Mouse (Mus musculus) intestine, embryonic 14.5 days (tissue): ENCODE results near the gene Wfdc3. TPM values are rescaled to one million over a fixed set of nuclear protein-coding genes. Genes with fewer than 3 reads are reported as not detected.

Experiments used
- ATAC-seq: fragments of 200-750 bp; cut with Nextera tagmentation; replicated peaks from 2 replicates; pipeline ENCODE4 v1.8.0; 2017; ENCODE audit warnings: low read depth, moderate number of reproducible peaks, moderate TSS enrichment, moderate library complexity; ENCODE audit not compliant: low FRiP score, low TSS enrichment
- DNase-seq: peaks from one replicate; pipeline ENCODE4 v3.0.0-alpha.2; 2018; ENCODE audit warnings: low spot score
- H3K27ac ChIP-seq: fragments of 300-500 bp; sonication (generic); 2 replicates; pipeline ENCODE4 v1.5.1; 2014; ENCODE audit warnings: low read depth, mild to moderate bottlenecking, control low read depth
- H3K27me3 ChIP-seq: fragments of 300-500 bp; sonication (generic); replicated peaks from 2 replicates; pipeline ENCODE4 v1.6.1; 2014; ENCODE audit warnings: low read length, control low read depth; ENCODE audit not compliant: control insufficient read depth, insufficient read depth
- H3K36me3 ChIP-seq: fragments of 300-500 bp; sonication (generic); 2 replicates; pipeline ENCODE4 v1.6.1; 2014; ENCODE audit warnings: low read length, control low read depth; ENCODE audit not compliant: control insufficient read depth, insufficient read depth
- H3K4me1 ChIP-seq: fragments of 300-500 bp; sonication (generic); replicated peaks from 2 replicates; pipeline ENCODE4 v1.6.1; 2014; ENCODE audit warnings: low read length, control low read depth, mixed read lengths; ENCODE audit not compliant: control insufficient read depth, insufficient read depth
- H3K4me2 ChIP-seq: fragments of 300-500 bp; sonication (generic); 2 replicates; pipeline ENCODE4 v1.6.1; 2014; ENCODE audit warnings: low read length
- H3K4me3 ChIP-seq: fragments of 300-500 bp; sonication (generic); 2 replicates; pipeline ENCODE4 v1.5.1; 2014; ENCODE audit warnings: low read depth, low read length, control low read depth, mixed read lengths
- H3K9ac ChIP-seq: fragments of 300-500 bp; sonication (generic); 2 replicates; pipeline ENCODE4 v1.6.1; 2014; ENCODE audit warnings: mild to moderate bottlenecking, low read length
- H3K9me3 ChIP-seq: fragments of 300-500 bp; sonication (generic); 2 replicates; pipeline ENCODE4 v1.6.1; 2016; ENCODE audit warnings: low read length, control low read depth; ENCODE audit not compliant: control insufficient read depth
- WGBS: fragments of 180-500 bp; shearing (Covaris S2); extraction: QIAGEN DNeasy Blood & Tissue Kit; methylation state at CpG from one replicate; pipeline ENCODE4 v1.1.7; 2014; 5-methylcytosine and 5-hydroxymethylcytosine counted together
- polyA plus RNA-seq: library from polyadenylated mRNA; unstranded; fragments of >200 nt; fragmentation: Nextera tagmentation; extraction: Ambion mirVana; gene quantifications from 2 replicates; pipeline ENCODE4 v1.2.1, GENCODE M21; 2014

Gene Wfdc3
- polyA plus RNA-seq, result 2.0 and 2.6 TPM in 2 replicates

GRCm38 (mm10) chr2:164745843-164746479 lies at the start of gene Wfdc3, which contains the start of gene Dnttip1:
Gene Wfdc3, minus strand, starts transcription at chr2:164745931.
Gene Dnttip1, plus strand, starts transcription at chr2:164745983.
- ATAC-seq (peak; percentile 92), DNase-seq (peak; percentile 97)
- Histone ChIP-seq H3K9ac (peak within 1 kb of the TSS; percentile 95), H3K36me3 (peaks cover 36% of the 10 kb centered on the region), H3K4me2 (peak within 1 kb of the TSS; percentile 97), H3K9me3 (no peaks in the 10 kb centered on the region), H3K4me3 (peak within 1 kb of the TSS; percentile 84), H3K4me1 (peaks cover 11% of the 10 kb centered on the region), H3K27me3 (no peaks in the 10 kb centered on the region), H3K27ac (0 out of 2 replicates have a peak within 1 kb of the TSS, but pooled peaks have one; percentile 16)
- WGBS, result under 1% methylated on average over 70 of the region's 70 CpGs

DNA sequence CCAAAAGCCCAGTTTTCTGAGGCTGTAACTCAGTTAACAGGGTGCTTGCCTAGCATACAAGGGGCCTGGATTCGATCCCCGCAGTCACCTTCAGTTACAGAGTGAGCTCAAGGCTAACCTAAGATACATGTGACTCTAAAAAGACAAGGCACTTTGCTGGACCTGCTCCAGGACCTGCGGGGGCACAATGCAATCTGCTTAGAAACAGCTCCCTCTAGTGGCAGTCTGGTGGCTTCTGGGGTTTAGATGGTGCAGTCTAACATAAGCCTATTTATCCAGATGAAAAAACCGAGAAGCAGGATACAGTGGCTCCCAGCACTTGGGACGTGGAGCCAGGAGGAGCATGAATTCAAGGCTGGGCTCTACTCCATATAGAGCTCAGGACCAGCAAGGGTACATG lies 48.6 kb upstream of the Wfdc3 start:
- Histone ChIP-seq H3K27me3 (no peaks in the 10 kb centered on the region), H3K9ac (no peak overlapping the region), H3K4me2 (no peak overlapping the region), H3K9me3 (no peaks in the 10 kb centered on the region), H3K4me1 (no peaks in the 10 kb centered on the region), H3K27ac (no peak overlapping the region), H3K4me3 (no peak overlapping the region), H3K36me3 (peaks cover 76% of the 10 kb centered on the region)
- 32% methylated on average over 5 of the region's 5 CpGs for WGBS
- peak; percentile 85 for DNase-seq
- ATAC-seq, result peak; percentile 24; the same call in 1 of the 2 replicates

DNA sequence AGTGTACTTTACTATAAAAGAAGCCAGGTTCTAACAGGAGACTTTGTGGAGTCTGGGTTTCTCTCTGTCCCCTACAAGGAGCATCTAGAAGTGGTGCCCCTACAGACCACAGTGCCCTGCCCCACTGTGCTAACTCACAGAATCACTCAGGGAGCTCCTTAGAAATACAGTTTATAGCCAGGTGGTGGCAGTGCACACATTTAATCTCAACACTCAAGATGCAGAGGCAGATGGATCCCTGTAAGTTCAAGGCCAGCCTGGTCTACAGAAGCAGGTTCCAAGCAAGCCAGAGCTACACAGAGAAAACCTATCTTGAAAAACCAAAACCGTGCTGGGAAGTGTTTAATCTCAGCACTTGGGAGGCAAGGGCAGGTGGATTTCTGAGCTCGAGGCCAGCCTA lies 48.0 kb upstream of the Wfdc3 start:
- Histone ChIP-seq H3K9ac (no peak overlapping the region), H3K4me1 (no peaks in the 10 kb centered on the region), H3K4me3 (no peak overlapping the region), H3K9me3 (no peaks in the 10 kb centered on the region), H3K27me3 (no peaks in the 10 kb centered on the region), H3K36me3 (peaks cover 79% of the 10 kb centered on the region), H3K27ac (no peak overlapping the region), H3K4me2 (no peak overlapping the region)
- DNase-seq (no peak), ATAC-seq (no peak)
- 94% methylated on average over 2 of the region's 2 CpGs for WGBS

- ATAC-seq, result no peak
- Histone ChIP-seq H3K9ac (no peak overlapping the region), H3K4me2 (no peak overlapping the region), H3K36me3 (peaks cover 78% of the 10 kb centered on the region), H3K4me3 (no peak overlapping the region), H3K4me1 (no peaks in the 10 kb centered on the region), H3K27me3 (no peaks in the 10 kb centered on the region), H3K9me3 (no peaks in the 10 kb centered on the region), H3K27ac (no peak overlapping the region)
- DNase-seq, result peak; percentile 74
- WGBS, result 75% methylated on average over 3 of the region's 3 CpGs
These were observed 47.5 kb upstream of the Wfdc3 start for GRCm38 (mm10) chr2:164793236-164793635.

DNA sequence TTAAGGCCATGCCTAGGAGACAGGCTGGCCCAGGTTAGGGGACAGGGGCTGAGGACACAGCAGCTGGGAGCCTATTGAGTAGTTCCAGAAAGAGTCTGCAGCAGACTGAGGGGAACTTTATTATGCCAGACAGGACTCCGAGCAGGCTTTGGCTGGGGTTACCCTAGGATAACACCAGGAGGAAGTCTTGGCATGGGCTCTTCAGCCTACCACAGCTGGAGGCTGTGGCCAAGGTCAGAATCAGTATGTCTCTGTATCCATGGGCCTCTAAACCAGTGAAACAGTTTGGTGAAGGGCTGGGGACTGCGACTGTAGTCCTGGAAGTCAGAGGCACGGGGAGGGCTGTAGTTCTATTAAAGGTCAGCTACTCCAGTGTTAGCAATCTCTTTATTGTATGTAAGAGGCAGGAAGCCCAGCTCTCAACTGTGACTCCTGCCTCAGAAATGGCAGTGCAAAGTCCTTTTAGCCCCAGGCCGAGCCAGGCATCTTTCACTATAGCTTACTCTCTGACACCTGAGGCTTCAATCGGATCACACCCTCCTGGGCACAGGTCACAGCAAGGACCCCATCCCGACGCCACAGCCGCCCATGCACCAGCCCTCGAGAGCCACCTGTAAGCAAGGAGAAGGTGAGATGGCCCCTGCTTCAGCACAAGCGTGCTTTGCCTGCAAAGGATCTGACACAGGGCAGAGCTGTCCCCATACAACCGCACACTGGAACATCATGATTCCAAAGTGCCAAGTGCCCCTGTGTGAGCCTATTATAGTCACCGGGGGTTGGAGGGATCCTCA lies 46.9 kb upstream of the Wfdc3 start:
- no peaks in the 10 kb centered on the region for H3K4me1 ChIP-seq
- no peak overlapping the region for H3K4me3 ChIP-seq
- WGBS, result 90% methylated on average over 12 of the region's 12 CpGs
- H3K27ac ChIP-seq, result no peak overlapping the region
- H3K36me3 ChIP-seq, result peaks cover 73% of the 10 kb centered on the region
- no peaks in the 10 kb centered on the region for H3K9me3 ChIP-seq
- ATAC-seq (no peak), DNase-seq (no peak)
- H3K9ac ChIP-seq, result no peak overlapping the region
- no peak overlapping the region for H3K4me2 ChIP-seq
- no peaks in the 10 kb centered on the region for H3K27me3 ChIP-seq

- DNase-seq, result no peak
- Histone ChIP-seq H3K9ac (no peak overlapping the region), H3K9me3 (no peaks in the 10 kb centered on the region), H3K27ac (no peak overlapping the region), H3K4me1 (peaks cover 4% of the 10 kb centered on the region), H3K36me3 (peaks cover 71% of the 10 kb centered on the region), H3K4me3 (no peak overlapping the region), H3K4me2 (no peak overlapping the region), H3K27me3 (no peaks in the 10 kb centered on the region)
- 91% methylated on average over 18 of the region's 18 CpGs for WGBS
- ATAC-seq, result no peak
These were observed 46.1 kb upstream of the Wfdc3 start for GRCm38 (mm10) chr2:164791841-164792261.

- peaks cover 8% of the 10 kb centered on the region for H3K4me1 ChIP-seq
- DNase-seq (no peak), ATAC-seq (no peak)
- peaks cover 57% of the 10 kb centered on the region for H3K36me3 ChIP-seq
- H3K27ac ChIP-seq, result no peak overlapping the region
- no peaks in the 10 kb centered on the region for H3K27me3 ChIP-seq
- no peaks in the 10 kb centered on the region for H3K9me3 ChIP-seq
- H3K4me2 ChIP-seq, result no peak overlapping the region
- no peak overlapping the region for H3K9ac ChIP-seq
- H3K4me3 ChIP-seq, result no peak overlapping the region
- 71% methylated on average over 4 of the region's 4 CpGs for WGBS
These were observed 44.7 kb upstream of the Wfdc3 start for GRCm38 (mm10) chr2:164790451-164790850.

DNA sequence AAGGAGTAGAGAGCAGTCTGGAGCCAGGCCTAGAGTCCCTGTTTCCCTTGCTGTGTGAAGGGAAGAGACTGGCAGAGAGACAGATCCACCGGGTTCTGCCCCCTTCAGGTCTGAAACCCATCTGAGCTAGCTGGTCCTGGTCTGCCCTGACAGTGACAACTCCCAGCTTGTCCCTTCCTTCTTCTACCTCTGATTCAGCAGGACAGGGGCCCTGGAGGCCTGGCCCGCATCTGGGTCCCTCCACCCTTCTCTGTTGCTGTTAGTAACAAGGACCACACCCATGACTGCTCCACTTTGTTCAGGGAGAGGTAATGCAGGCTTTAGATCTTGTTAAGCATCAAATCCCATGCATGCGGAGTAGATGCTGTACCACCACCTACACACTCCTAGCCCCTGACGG lies 42.7 kb upstream of the Wfdc3 start:
- Histone ChIP-seq H3K9ac (no peak overlapping the region), H3K36me3 (peaks cover 41% of the 10 kb centered on the region)
- DNase-seq, result no peak

More for the DNA sequence above, 42.7 kb upstream of the Wfdc3 start:
- no peak overlapping the region for H3K4me3 ChIP-seq
- H3K9me3 ChIP-seq, result no peaks in the 10 kb centered on the region
- peaks cover 13% of the 10 kb centered on the region for H3K4me1 ChIP-seq
- H3K27ac ChIP-seq, result no peak overlapping the region
- H3K4me2 ChIP-seq, result no peak overlapping the region
- ATAC-seq, result no peak
- H3K27me3 ChIP-seq, result no peaks in the 10 kb centered on the region
- WGBS, result 51% methylated on average over 4 of the region's 4 CpGs
